Mouse (Mus musculus) urinary bladder, postnatal 10 days (tissue): ENCODE data around the gene Brms1l.

Experiments
- DNase-seq: peaks from one replicate; pipeline ENCODE4 v3.0.0; 2022; ENCODE audit warnings: low spot score

The Brms1l gene

GRCm38 (mm10) chr12:55860631-55861030, 24.5 kb downstream of the Brms1l start:
- no peak for DNase-seq

DNA sequence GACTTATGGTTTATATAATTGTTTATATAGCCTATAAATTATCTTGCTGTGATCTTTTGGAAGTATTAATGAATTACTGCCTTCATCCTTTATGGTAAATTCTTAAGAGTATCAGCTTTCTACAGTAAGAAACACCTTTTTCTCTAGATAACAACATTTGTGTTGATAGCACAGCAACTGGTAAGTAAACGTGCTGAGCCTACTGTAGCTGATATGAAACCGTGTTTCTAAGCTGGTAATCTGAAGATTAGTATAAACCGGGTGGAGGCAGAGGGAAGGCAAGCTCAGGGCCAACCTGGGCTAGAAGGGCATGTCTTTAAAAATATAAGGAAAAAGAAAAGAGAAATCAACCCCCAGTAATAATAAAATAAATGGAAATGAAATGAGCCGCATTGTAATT, 31.6 kb downstream of the Brms1l start:
- DNase-seq, result no peak

- DNase-seq, result no peak
These were observed 33.6 kb downstream of the Brms1l start for GRCm38 (mm10) chr12:55869622-55870322.

GRCm38 (mm10) chr12:55885449-55885848, 49.3 kb downstream of the Brms1l start:
- DNase-seq, result no peak

- no peak for DNase-seq
These were observed 52.4 kb downstream of the Brms1l start for GRCm38 (mm10) chr12:55888570-55888969.

DNA sequence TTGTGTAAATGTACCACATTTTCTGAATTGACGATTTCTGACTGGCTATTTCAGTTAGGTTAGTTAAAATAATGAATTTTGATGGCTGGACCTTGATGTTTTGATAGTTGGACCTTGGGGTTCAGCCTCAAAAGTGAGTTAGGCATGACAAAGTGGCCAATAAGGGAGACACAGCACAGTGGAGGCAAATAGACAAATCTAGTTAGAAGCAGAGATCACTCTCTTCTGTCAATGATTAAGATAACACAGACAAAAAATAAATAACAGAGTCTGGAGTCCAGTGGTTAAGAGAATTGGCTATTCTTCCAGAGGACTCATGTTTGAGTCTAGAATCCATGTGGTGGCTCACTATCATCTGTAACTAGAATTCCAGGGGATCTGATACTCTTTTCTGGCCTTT, 68.7 kb downstream of the Brms1l start:
- no peak for DNase-seq

GRCm38 (mm10) chr12:55912138-55912537, 76.0 kb downstream of the Brms1l start:
- no peak for DNase-seq

DNA sequence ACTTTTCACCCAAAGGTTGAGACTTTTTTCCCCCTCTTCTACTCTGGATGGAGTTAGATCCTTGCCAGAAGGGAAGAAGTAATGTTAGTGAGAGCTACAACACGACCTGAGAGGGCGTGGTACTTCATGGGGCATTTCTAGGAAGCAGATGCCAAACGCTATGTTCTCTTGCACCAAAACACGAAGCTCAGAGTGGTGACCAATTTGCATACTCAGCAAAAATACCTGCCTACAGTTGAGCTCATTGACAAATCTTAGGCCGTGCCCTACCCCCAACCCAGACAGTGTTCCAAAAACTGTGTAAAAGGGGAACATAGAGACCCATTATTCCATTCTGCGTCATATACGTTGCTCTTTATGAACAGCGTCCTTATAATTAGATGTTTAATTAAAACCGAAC, 77.1 kb downstream of the Brms1l start:
- no peak for DNase-seq

DNA sequence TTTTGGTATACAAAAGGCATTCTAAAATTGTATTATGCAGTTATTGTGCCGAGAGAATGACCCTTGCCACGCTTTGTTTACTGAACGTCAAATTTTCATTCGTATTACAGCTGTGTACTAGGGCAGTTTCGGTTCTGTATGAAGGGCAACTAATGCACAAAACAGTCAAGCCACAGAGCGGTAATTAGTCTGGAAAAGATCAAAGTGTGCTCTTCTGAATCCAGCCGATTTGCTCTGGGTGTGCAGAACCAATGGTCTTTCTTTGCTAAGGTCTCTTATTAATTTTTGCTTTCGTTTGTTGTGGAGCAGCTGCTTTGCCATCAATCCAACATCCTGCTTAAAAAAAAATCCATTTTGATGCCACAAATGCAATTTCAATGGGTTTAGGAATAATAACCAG, 80.1 kb downstream of the Brms1l start:
- no peak for DNase-seq

DNA sequence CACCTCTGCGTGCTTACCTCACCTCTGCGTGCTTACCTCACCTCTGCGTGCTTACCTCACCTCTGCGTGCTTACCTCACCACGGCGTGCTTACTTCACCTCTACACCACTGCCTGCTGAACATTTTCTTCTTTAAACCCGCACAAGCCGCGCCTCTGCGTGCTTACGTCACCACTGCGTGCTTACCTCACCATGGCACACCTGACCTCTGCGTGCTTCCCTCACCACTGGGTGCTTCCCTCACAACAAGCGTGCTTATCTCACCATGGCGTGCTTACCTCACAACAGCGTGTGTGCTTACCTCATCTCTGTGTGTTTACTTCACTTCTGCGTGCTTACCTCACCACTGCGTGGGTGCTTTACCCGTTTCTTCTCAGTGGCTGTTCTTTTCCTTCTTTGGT, 80.9 kb downstream of the Brms1l start:
- no peak for DNase-seq
